Mouse (Mus musculus): ENCODE data around the gene Tmem143. TPM values are rescaled to one million over a fixed set of nuclear protein-coding genes. Genes with fewer than 3 reads are reported as not detected.

The Tmem143 gene
- polyA plus RNA-seq, 1 experiment from 2014 or later = 5.1 TPM

DNA sequence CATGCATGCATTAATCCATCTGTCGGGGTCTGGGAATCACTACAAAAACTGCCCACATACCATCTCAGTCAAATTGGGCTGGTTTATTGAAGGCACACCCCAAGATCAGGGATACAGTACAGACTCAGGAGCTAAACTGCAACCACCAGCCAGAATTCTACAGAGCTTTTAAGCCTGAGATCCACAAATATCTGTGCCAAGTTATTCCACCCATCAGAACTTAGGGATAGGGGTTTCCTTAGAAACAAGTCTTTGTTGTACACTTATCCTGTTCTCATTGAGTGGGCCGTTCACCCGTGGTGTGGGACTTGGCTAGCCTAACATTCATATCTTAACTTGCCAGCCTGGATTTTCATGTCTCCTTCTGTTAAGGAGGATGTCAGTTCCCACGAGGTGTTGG, 52.3 kb downstream of the Tmem143 start:
- Histone ChIP-seq H3K27me3 (ENCODE audit: control insufficient read depth, insufficient read depth, low read length) (no peaks in the 10 kb centered on the region), H3K4me2 (ENCODE audit: low read length) (no peak overlapping the region), H3K27ac (replicated peaks; ENCODE audit: low read depth, low read length) (no peak overlapping the region), H3K4me1 (ENCODE audit: control insufficient read depth, insufficient read depth, low read length) (no peaks in the 10 kb centered on the region), H3K9me3 (ENCODE audit: control insufficient read depth, low read length) (no peaks in the 10 kb centered on the region), H3K36me3 (ENCODE audit: control insufficient read depth, insufficient read depth, low read length) (no peaks in the 10 kb centered on the region), H3K4me3 (replicated peaks; ENCODE audit: low read depth, low read length) (no peak overlapping the region), H3K9ac (replicated peaks; ENCODE audit: low read length) (no peak overlapping the region)
- WGBS = 81% methylated on average over 4 of the region's 4 CpGs
- ATAC-seq (ENCODE audit: low FRiP score, low TSS enrichment) (no peak), DNase-seq (no peak)

DNA sequence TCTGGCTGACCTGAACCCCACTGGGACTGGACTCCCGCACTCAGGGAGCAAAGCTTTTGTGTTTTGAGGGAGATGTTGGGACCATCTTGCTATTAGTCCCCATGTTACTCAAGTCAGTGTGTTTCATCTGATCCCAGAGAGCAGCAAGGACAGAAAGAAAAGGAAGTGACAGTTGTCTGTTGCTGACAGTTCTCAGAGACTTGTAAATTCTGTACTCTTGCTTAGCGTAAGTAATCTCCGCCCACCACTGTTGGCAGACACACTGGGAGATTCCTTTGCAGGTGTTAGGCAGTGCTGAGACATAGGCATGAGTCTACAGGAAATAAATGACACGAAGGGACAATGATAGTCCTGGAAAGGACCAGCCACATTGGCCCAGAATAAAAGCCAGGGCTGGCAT, 59.9 kb downstream of the Tmem143 start:
- DNase-seq = no peak
- H3K36me3 ChIP-seq (ENCODE audit: control insufficient read depth, insufficient read depth, low read length) = no peaks in the 10 kb centered on the region
- H3K4me3 ChIP-seq (replicated peaks; ENCODE audit: low read depth, low read length) = no peak overlapping the region
- ATAC-seq (ENCODE audit: low FRiP score, low TSS enrichment) = no peak
- H3K4me1 ChIP-seq (ENCODE audit: control insufficient read depth, insufficient read depth, low read length) = no peaks in the 10 kb centered on the region
- H3K9ac ChIP-seq (replicated peaks; ENCODE audit: low read length) = no peak overlapping the region
- no peaks in the 10 kb centered on the region for H3K9me3 ChIP-seq (ENCODE audit: control insufficient read depth, low read length)
- H3K4me2 ChIP-seq (ENCODE audit: low read length) = no peak overlapping the region
- no peaks in the 10 kb centered on the region for H3K27me3 ChIP-seq (ENCODE audit: control insufficient read depth, insufficient read depth, low read length)
- WGBS = 70% methylated on average over 4 of the region's 4 CpGs
- no peak overlapping the region for H3K27ac ChIP-seq (replicated peaks; ENCODE audit: low read depth, low read length)

Other genes with a start within 250 kb of the Tmem143 start
- gene Fut2, start 230.5 kb upstream of the Tmem143 start, polyA plus RNA-seq (2014; fragmentation: Nextera tagmentation; extraction: Ambion mirVana) = 0.11 and 0.12 TPM in 2 replicates
- gene Ntn5, start 212.9 kb upstream of the Tmem143 start, polyA plus RNA-seq (2014; fragmentation: Nextera tagmentation; extraction: Ambion mirVana) = 0.30 TPM in 1 of 2 replicates, not detected in the other
- gene Sec1, start 202.5 kb upstream of the Tmem143 start, polyA plus RNA-seq (2014; fragmentation: Nextera tagmentation; extraction: Ambion mirVana) = 0.21 TPM in 1 of 2 replicates, not detected in the other
- 28.1 and 49.1 TPM in 2 replicates for gene Car11, start 197.1 kb upstream of the Tmem143 start, polyA plus RNA-seq (2014; fragmentation: Nextera tagmentation; extraction: Ambion mirVana)
- gene Dbp, start 191.9 kb upstream of the Tmem143 start, polyA plus RNA-seq (2014; fragmentation: Nextera tagmentation; extraction: Ambion mirVana) = 1.9 and 4.3 TPM in 2 replicates
- gene Rpl18, start 181.5 kb upstream of the Tmem143 start, polyA plus RNA-seq (2014; fragmentation: Nextera tagmentation; extraction: Ambion mirVana) = 631 and 710 TPM in 2 replicates
- 17.2 and 19.2 TPM in 2 replicates for gene Sphk2, start 178.9 kb upstream of the Tmem143 start, polyA plus RNA-seq (2014; fragmentation: Nextera tagmentation; extraction: Ambion mirVana)
- 0.46 and 0.90 TPM in 2 replicates for gene Fam83e, start 175.7 kb upstream of the Tmem143 start, polyA plus RNA-seq (2014; fragmentation: Nextera tagmentation; extraction: Ambion mirVana)
- not detected in 2 replicates for gene Spaca4, start 171.1 kb upstream of the Tmem143 start, polyA plus RNA-seq (2014; fragmentation: Nextera tagmentation; extraction: Ambion mirVana)
- gene Lmtk3, start 113.2 kb upstream of the Tmem143 start, polyA plus RNA-seq (2014; fragmentation: Nextera tagmentation; extraction: Ambion mirVana) = 25.2 and 30.2 TPM in 2 replicates
- gene Sult2b1, start 112.3 kb upstream of the Tmem143 start, polyA plus RNA-seq (2014; fragmentation: Nextera tagmentation; extraction: Ambion mirVana) = 5.2 and 8.5 TPM in 2 replicates
- 281 and 288 TPM in 2 replicates for gene Cyth2, start 82.4 kb upstream of the Tmem143 start, polyA plus RNA-seq (2014; fragmentation: Nextera tagmentation; extraction: Ambion mirVana)
- 0.63 and 0.88 TPM in 2 replicates for gene Kcnj14, start 72.2 kb upstream of the Tmem143 start, polyA plus RNA-seq (2014; fragmentation: Nextera tagmentation; extraction: Ambion mirVana)
- 37.2 and 37.4 TPM in 2 replicates for gene Grwd1, start 66.0 kb upstream of the Tmem143 start, polyA plus RNA-seq (2014; fragmentation: Nextera tagmentation; extraction: Ambion mirVana)
- 99.1 and 126 TPM in 2 replicates for gene Kdelr1, start 24.2 kb upstream of the Tmem143 start, polyA plus RNA-seq (2014; fragmentation: Nextera tagmentation; extraction: Ambion mirVana)
- gene Grin2d, start 18.6 kb upstream of the Tmem143 start, polyA plus RNA-seq (2014; fragmentation: Nextera tagmentation; extraction: Ambion mirVana) = 2.3 and 4.4 TPM in 2 replicates
- gene Syngr4, start 227 bp upstream of the Tmem143 start, polyA plus RNA-seq (2014; fragmentation: Nextera tagmentation; extraction: Ambion mirVana) = not detected in 2 replicates
- gene Emp3, start 24.5 kb downstream of the Tmem143 start, polyA plus RNA-seq (2014; fragmentation: Nextera tagmentation; extraction: Ambion mirVana) = 5.2 and 32.1 TPM in 2 replicates
- 2.6 and 3.1 TPM in 2 replicates for gene Ccdc114, start 27.1 kb downstream of the Tmem143 start, polyA plus RNA-seq (2014; fragmentation: Nextera tagmentation; extraction: Ambion mirVana)
- gene Abcc6, start 133.4 kb downstream of the Tmem143 start, polyA plus RNA-seq (2014; fragmentation: Nextera tagmentation; extraction: Ambion mirVana) = 0.12 and 0.24 TPM in 2 replicates
- 28.6 and 32.6 TPM in 2 replicates for gene Nomo1, start 136.8 kb downstream of the Tmem143 start, polyA plus RNA-seq (2014; fragmentation: Nextera tagmentation; extraction: Ambion mirVana)
- gene Kcnj11, start 203.8 kb downstream of the Tmem143 start, polyA plus RNA-seq (2014; fragmentation: Nextera tagmentation; extraction: Ambion mirVana) = 1.6 and 2.0 TPM in 2 replicates

Data from midbrain, embryonic 14.5 days (tissue).